In the genomic region with DNA sequence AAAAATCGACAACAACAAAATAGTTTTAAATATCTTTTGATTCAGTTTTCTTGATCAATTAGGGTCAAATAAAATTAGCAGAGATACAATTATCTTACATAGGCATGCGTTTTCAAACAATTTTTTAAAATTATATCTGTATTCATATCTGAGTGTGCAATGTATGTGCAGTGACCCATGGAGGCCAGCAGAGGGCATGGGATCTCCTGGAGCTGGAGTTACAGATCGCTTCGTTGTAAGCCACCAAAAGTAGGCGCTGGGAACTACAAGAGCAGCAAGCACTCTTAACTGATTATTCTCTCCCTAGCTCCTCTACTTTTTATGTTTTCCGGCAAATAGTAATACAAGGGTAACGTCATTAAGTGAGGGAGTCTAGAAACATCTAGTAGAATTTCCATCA, we compare ENCODE assay signal across 16 mouse cellular contexts.
A peak's percentile ranks its signal among the peaks of the same experiment; 100 is the strongest.
DNase-seq lines count a peak whose midpoint lies in the region; ATAC-seq and TF ChIP-seq lines count a peak whose summit lies in the region.
"Had no signal": no experiment of that assay in that cellular context is flagged by ENCODE, and none has a peak within 500 bp of the region (broad histone marks: within the 10 kb centered on the region; RNA-seq: fewer than 3 reads in every experiment).

No protein-coding gene starts in this region.

- H3K4me2 ChIP-seq in hindbrain, embryonic 16.5 days (ENCODE audit: low read length), result no peak overlapping the region
- H3K4me2 ChIP-seq: embryonic facial prominence, embryonic 12.5 days; hindbrain, embryonic 13.5 days; kidney, embryonic 15.5 days; neural tube, embryonic 13.5 days had no signal

- TF ChIP-seq POLR2A in bone marrow, adult 2 months (IDR thresholded peaks at IDR 0.05; ENCODE audit: borderline replicate concordance, control insufficient read depth, low read depth, low read length), result no peak

- no peaks in the 10 kb centered on the region for H3K36me3 ChIP-seq in hindbrain, embryonic 16.5 days (ENCODE audit: control insufficient read depth, insufficient read depth, low read length)
- H3K36me3 ChIP-seq: embryonic facial prominence, embryonic 12.5 days; G1E; hindbrain, embryonic 13.5 days; kidney, embryonic 15.5 days; neural tube, embryonic 13.5 days had no signal

- ATAC-seq in hindbrain, embryonic 16.5 days, result no peak

- no peak overlapping the region for H3K4me3 ChIP-seq in layer of hippocampus, adult 2 months
- H3K4me3 ChIP-seq in bone marrow, adult 2 months (replicated peaks; ENCODE audit: control insufficient read depth, low read depth, low read length), result no peak overlapping the region
- H3K4me3 ChIP-seq in hindbrain, embryonic 16.5 days (ENCODE audit: low read length), result no peak overlapping the region
- H3K4me3 ChIP-seq: embryonic facial prominence, embryonic 12.5 days; hindbrain, embryonic 13.5 days; kidney, embryonic 15.5 days; neural tube, embryonic 13.5 days had no signal

- no peaks in the 10 kb centered on the region for H3K9me3 ChIP-seq in hindbrain, embryonic 16.5 days (ENCODE audit: control insufficient read depth, low read length)
- H3K9me3 ChIP-seq: embryonic facial prominence, embryonic 12.5 days; hindbrain, embryonic 13.5 days; neural tube, embryonic 13.5 days had no signal

- no peaks in the 10 kb centered on the region for H3K27me3 ChIP-seq in hindbrain, embryonic 16.5 days (replicated peaks; ENCODE audit: control insufficient read depth, insufficient read depth, low read length)
- H3K27me3 ChIP-seq: embryonic facial prominence, embryonic 12.5 days; hindbrain, embryonic 13.5 days; kidney, embryonic 15.5 days; neural tube, embryonic 13.5 days had no signal

- WGBS in bone marrow, adult 2 months, result 82% methylated on average over 7 of the region's 7 CpGs
- 91% methylated on average over 7 of the region's 7 CpGs for WGBS in hindbrain, embryonic 16.5 days

- no peak overlapping the region for H3K9ac ChIP-seq in hindbrain, embryonic 16.5 days (ENCODE audit: low read depth, low read length)
- H3K9ac ChIP-seq: embryonic facial prominence, embryonic 12.5 days; hindbrain, embryonic 13.5 days; kidney, embryonic 15.5 days; neural tube, embryonic 13.5 days had no signal

- no peaks in the 10 kb centered on the region for H3K4me1 ChIP-seq in bone marrow, adult 2 months (ENCODE audit: control insufficient read depth, insufficient read depth, low read length)
- H3K4me1 ChIP-seq in hindbrain, embryonic 16.5 days (ENCODE audit: control insufficient read depth, insufficient read depth, low read depth, low read length), result no peaks in the 10 kb centered on the region
- H3K4me1 ChIP-seq: embryonic facial prominence, embryonic 12.5 days; hindbrain, embryonic 13.5 days; kidney, embryonic 15.5 days; neural tube, embryonic 13.5 days had no signal

- no peak overlapping the region for H3K27ac ChIP-seq in layer of hippocampus, adult 2 months
- no peak overlapping the region for H3K27ac ChIP-seq in bone marrow, adult 2 months (ENCODE audit: control insufficient read depth, insufficient read depth, low read depth, low read length, poor library complexity)
- no peak overlapping the region for H3K27ac ChIP-seq in hindbrain, embryonic 16.5 days (ENCODE audit: low read depth, low read length)
- H3K27ac ChIP-seq: embryonic facial prominence, embryonic 12.5 days; hindbrain, embryonic 13.5 days; kidney, embryonic 15.5 days; neural tube, embryonic 13.5 days had no signal

- DNase-seq in layer of hippocampus, adult 2 months (ENCODE audit: low spot score in 2 of 2), result no peak
- no peak for DNase-seq in layer of hippocampus, adult 8-10 months (ENCODE audit: low spot score in 2 of 2)
- peak; percentile 48 for DNase-seq in thymus, postnatal 14 days
- no peak for DNase-seq in thymus, postnatal 0 days (ENCODE audit: low spot score)
- no peak for DNase-seq in c-Kit-positive CD71-positive TER-119-positive erythroid progenitor cells, embryonic 14.5 days (ENCODE audit: low spot score)
- DNase-seq in urinary bladder, postnatal 4 days (ENCODE audit: low spot score in 2 of 2), result no peak
- DNase-seq: cerebellum, postnatal 25 days; midbrain, embryonic 14.5 days; spleen, adult 18-20 months had no signal

- TF ChIP-seq CTCF in layer of hippocampus, adult 2 months (conservative IDR thresholded peaks at IDR 0.05), result peak; percentile 62
- peak; percentile 24; the same call in 1 of the 2 replicates for TF ChIP-seq CTCF in bone marrow, adult 2 months (IDR thresholded peaks at IDR 0.05; ENCODE audit: control insufficient read depth, insufficient read depth, low read length)
